Mouse (Mus musculus): ENCODE measurements around the gene Os9.

DNA sequence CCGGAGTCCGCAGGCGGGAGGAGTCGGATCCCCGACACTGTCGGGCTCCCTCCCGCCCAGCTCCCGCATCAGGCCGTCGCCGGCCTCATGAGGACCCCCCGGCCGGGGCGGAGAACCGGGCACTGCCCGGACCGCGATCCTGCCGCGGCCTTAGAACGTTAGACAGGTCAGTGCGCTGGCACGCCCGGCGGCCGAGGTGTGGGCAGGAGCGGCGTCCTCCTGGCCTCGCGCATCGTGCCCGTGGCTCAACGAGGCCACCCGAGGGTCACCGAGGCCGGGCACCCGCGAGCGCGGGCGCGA is 44.4 kb upstream of the Os9 start:
- TF ChIP-seq CTCF (IDR thresholded peaks at IDR 0.05; ENCODE audit: low read depth) (no peak), EP300 (IDR thresholded peaks at IDR 0.05; ENCODE audit: low read depth) (no peak)

Measured in liver, embryonic 14.5 days (tissue).